Mouse (Mus musculus) lung, postnatal 4 days (tissue): ENCODE measurements at regions not wholly inside any gene's neighbourhood (a gene's known extent, or its start where the extent isn't known, plus 50 kb on each side); places are given as distances from the start of the nearest gene placed in this dataset.

Source experiments
- DNase-seq, 2 experiments: peaks; one replicate each; pipeline ENCODE4 v3.0.0; 2021

DNA sequence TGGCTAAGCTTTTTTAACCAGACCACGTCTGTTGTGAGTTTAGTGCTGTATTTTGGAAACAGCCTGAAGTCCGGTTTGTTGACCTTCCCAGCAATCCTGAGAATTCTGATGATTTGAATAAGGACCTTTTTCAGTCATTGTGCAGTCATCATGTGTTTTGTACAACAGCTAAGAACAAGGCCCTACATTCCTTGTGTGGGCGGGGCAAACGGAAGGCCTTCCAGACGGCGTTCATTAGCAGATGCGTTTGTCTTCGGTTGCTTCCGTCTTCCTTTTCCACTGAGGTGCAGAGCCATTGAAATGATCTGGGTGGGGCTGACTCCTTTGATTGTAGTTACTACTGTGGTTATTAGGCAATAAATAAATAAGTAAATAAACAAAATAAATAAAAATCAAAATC lies 83.8 kb upstream of the Fam3c start:
- DNase-seq: no peak

DNA sequence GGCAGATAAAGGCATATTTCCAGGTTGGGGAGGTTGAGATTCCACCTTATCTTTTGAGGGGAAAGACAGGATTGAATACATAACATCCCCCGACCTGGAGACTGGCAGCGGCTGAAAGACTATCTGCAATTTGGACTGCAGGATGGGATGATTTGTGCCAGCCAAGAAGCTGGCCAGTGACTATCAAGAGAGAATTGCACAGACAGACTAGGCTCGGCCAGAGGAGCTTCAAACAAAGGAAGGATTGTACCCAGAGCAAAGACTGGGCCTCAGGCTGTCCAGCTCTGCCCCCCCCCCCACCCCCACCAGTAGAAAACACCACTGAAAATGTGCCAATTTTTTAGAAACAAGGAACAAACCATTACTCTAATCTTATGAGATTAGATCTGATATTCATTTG lies 73.0 kb upstream of the Fam3c start:
- no peak for DNase-seq

DNA sequence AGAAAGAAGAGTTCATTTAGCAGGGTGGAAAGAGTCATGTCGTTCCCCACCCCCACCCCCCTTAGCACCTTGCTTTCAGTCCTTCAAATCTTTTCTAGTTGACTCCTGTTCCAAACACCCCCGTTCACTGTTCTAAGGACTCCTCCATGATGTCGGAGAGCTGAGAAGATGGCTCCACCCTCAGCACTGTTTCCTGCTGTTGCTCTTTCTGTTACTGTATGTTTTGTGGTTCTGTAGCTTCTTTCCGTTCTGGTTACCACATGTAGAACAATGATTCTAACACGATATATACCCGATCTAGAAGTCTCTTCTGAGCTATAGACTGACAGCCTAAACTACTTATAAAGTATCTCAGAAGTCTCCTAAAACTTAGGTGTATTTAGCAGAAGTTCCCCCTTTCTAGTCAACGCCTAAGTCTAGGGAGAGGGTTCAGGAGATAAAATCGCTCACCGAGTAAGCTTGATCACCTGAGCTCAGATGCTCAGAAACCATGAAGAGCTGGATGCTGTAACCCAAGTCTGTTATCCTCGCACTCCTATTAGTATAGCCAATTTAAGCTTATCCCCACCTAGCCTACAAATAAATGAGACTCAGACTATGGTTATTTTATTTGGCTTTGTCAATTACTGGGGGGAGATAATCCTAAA lies 68.2 kb upstream of the Fam3c start:
- no peak for DNase-seq

DNA sequence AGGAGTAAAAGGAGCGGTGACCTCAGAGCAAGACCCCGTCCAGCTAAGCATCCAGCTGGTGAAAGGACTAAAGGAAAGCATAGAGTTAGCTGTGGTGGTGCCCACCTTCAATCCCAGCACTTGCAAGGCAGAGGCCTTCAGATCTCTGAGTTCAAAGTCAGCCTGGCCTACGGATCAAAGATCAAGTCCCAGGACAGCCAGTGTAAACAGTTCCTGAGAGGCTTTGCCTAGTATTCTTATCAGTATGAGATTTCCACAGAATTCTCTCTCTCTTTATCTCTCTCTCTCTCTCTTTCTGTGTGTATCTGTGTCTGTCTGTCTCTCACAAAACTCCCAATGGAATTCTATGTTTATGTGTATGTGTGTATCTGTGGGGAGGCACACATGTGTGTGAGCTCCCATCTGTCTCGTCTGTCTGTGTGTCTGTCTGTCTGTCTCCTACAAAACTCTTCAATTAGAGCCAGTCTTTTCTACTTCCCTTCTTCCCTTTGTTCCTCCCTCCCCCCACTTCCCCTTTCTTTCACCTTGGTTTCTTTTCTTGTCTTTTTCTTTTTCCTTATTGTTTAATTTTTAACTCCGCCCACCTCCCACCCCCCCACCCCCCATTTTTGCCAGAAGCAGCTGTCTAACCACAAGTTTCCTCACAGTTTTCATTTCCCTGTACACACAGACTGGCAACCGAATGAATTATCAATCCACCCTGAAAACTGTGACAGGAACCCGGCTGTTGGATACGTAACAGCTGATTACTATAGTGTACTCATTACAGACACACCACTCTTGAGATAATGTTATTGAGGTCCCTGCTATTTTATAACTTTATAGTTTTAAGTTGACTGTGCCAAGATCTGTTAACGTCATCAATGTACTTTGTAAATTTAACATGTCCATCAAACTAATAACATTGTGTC lies 67.3 kb upstream of the Fam3c start:
- DNase-seq: no peak

DNA sequence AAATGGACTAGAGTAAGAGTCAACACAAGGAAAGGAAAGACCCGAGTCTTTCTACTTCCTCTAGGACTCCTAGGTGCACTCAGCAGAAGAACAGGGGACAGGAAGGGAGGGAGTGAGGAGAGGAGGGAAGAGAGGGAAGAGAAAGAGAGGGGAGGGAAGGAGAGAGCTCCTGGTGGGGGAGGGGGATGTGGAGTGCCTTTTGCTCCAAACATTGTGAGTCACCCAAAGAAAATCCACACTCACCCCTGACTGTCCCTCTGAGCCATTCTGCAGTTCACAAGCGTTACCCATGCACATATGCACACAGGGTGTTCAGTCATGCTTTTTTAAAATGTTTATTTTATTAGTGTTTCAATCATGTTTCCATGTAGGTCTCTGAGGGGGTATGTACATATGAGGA lies 65.5 kb upstream of the Fam3c start:
- DNase-seq: no peak

DNA sequence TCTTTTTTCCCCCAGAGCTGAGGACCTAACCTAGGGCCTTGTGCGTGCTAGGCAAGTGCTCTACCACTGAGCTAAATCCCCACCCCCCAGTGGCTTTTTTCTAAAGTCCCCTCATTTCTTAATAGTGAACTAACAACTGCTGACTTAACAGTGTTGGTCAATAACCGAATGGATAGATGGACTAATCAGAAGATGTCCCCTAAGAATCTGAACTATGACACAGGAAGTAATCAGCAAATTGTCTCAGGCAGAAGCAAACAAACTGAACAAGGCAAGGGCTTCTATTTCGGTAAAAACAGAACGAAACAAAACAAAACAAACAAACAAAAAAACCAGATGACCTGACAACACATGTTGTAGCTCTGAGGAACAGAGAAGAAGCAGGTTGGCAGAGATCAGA lies 62.2 kb upstream of the Fam3c start:
- DNase-seq: no peak

DNA sequence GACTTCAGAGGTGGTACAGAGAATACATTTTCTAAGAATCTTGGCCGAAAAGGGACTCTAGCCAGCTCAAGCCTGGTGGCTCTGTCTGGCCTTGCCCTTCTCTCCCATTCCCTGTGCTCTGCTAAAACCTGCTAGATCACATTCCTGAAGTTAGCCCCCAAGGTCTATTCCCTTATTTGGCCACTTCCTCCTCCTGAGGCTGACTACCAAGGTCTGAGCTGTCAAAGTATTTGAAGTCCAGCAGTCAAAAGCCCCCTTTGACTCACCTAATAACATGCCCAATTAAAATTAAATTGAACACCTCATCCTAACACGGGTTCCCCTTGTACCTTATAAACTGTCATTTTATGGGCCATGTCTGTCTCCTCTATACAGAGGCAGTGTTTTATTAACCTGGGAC lies 61.1 kb upstream of the Fam3c start:
- DNase-seq: no peak

DNA sequence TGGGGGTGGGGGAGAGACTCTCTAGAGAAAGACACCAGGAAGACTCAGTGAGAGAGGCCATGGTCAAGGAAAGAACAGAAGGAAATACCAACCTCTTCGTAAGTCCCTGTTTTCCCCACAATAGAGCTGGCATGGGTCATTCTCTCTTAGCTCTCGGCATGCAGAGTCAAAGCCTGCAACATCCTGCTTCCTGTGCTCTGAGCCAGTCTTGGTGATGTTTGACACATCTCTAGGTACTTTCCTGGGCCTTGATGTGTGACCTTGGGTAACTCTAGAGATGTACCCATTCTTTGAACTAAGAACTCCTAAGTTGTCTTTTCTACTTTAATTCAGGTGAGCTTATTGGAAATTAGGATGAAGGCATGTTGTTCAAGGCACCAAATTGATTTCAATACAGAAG lies 55.8 kb upstream of the Fam3c start:
- no peak for DNase-seq

DNA sequence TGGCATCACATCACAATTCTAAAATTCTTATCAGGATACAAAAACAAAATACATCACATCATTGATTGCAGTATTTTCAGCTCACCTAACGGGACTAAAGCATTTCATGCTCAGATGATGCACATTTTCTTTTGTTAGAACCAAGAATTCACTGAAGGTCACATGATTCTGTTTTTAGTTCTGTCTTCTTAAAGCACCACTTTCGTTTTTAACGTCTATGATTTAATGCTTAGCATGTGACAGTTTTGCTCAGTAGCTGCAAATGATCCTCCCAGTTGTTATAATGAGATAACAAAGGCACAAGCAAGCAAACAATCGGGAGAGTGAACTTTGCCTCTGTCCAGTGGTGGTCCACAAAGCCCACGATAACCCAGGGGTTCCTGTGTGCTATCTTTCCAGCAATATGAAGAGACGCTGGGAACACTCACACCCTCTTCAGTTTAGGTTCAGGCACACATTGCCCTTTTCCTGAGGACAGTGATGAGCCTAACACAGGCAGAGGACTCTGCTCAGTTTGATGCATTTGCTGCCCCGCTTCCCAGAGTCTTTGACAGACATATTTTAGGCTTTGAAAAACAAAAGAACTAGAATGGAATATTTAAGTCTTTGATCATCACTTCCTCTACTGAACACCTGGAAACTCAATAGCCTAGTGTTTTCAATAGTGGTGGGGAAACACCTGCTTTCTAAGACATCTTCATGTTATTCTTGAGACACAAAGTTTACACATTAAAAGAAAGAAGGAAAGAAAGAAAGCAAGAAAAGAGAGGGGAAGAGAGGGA lies 53.0 kb upstream of the Fam3c start:
- no peak for DNase-seq
